Mouse (Mus musculus): ENCODE measurements around the gene Map1a.
A peak's percentile ranks its signal among the peaks of the same experiment; 100 is the strongest.

Gene Map1a

DNA sequence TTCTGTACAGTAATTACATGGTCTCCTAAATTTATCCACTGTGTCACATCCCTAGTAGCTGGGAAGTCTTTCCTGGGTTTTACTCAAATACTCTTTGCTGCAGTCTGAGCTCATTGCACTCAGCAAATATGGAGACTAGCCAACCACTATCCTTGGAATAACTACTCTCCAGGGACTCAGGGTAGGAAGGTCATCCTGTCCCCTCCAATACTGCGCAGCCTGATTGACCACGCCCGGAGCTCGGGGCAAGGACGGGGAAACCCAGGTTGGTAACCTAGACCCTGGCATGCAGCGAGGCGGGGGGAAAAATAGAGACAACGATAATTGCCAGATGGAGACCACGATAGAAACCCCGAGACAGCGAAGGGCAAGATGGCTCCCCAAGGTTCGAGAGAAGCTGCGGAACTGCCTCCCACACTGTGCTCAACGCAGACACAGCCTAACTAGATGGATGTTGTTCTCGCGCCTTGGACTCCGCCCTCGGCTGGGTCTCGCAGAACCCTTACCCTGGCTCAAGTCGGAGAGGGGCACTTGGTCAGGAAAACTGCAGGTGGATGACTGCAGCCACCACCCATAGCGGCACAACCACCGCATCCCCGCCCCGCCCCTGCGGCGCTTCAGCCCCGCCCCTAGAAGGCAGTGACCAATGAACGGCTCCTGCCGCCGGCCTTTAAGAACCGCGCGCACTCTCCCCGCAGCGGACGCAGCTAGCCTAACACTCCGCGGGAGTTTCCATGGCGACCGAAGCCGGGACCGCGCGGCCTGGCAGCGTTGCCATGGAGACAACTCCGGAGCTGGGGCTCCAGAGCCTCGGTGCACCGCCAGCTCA, at the start of gene Map1a:
Gene Map1a (plus strand): TSS at position 700 of the 829 bp plus-strand sequence.
- DNase-seq (ENCODE audit: low read depth, low spot score), result peak; percentile 91

- no peak for DNase-seq (ENCODE audit: low read depth, low spot score)
Observed at GRCm38 (mm10) chr2:121244099-121244498, 45.3 kb upstream of the Map1a start.

- no peak for DNase-seq (ENCODE audit: low read depth, low spot score)
Observed at GRCm38 (mm10) chr2:121249758-121250157, 39.6 kb upstream of the Map1a start.

DNA sequence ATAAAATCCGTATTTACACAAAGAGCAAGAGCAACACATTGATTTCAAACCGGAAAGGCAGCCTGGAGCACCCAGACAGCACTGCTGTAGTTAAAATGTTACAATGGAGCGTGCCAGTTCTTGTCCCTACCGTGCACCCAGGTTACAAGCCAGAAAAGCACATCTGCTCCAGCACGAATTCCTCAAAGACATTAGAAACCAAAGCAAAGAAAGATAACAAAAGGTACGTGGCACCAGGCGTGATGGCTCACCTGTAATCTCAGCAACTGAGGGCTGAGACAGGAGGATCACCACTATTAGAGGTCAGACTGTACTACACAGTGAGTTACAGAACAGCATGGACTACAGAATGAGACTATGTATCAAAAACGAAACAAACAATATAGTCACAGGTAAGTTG, 21.0 kb upstream of the Map1a start:
- no peak for DNase-seq (ENCODE audit: low read depth, low spot score)

GRCm38 (mm10) chr2:121270521-121271235, 18.7 kb upstream of the Map1a start:
- DNase-seq (ENCODE audit: low read depth, low spot score), result peak; percentile 27

- DNase-seq (ENCODE audit: low read depth, low spot score), result peak; percentile 97
Observed at GRCm38 (mm10) chr2:121271236-121271927, 18.0 kb upstream of the Map1a start, which contains the start of gene Trp53bp1. Trp53bp1 (minus strand) TSS chr2:121271407.

GRCm38 (mm10) chr2:121271928-121272516, 17.4 kb upstream of the Map1a start:
- peak; percentile 48 for DNase-seq (ENCODE audit: low read depth, low spot score)

- no peak for DNase-seq (ENCODE audit: low read depth, low spot score)
Observed at GRCm38 (mm10) chr2:121287850-121288249, 1.6 kb upstream of the Map1a start.

DNA sequence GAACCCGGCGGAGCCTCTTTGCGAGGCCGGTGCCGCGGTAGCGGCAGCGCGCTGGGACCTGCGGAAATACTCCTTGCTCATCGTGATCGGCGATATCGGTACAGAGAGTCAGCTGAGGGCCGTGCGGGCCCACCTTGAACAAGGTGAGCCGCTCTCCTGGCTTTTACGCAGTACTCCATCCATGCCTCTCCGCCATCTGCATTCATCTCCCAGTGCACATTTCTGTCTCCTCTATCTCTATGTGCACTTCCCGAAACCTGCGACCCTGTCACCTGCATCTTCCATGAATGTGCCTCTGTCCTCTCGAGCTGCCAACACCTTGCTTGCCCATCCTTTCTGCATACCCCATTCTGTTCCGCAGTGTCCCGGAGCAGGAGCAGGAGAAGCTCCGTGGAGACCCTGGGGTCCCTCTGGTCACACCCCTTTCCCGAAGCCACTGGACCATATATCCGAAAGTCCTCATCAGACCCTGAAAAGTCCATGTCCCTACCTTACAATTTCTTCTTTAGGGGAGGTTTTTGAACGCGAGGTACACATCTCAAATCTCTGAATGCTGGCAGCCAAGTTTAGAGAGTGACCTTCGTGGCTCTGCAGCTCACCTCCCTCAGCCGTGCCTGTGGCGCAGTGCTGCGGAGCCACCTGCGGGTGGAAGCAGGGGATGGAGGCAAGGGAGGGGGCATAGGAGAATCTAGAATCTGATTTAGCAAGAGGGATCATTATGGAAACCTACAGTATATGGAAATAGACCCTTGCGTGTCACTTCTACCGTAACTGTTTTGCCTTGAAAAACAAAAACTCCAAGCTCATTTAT, 535 bp downstream of the Map1a start:
- DNase-seq (ENCODE audit: low read depth, low spot score), result no peak

DNA sequence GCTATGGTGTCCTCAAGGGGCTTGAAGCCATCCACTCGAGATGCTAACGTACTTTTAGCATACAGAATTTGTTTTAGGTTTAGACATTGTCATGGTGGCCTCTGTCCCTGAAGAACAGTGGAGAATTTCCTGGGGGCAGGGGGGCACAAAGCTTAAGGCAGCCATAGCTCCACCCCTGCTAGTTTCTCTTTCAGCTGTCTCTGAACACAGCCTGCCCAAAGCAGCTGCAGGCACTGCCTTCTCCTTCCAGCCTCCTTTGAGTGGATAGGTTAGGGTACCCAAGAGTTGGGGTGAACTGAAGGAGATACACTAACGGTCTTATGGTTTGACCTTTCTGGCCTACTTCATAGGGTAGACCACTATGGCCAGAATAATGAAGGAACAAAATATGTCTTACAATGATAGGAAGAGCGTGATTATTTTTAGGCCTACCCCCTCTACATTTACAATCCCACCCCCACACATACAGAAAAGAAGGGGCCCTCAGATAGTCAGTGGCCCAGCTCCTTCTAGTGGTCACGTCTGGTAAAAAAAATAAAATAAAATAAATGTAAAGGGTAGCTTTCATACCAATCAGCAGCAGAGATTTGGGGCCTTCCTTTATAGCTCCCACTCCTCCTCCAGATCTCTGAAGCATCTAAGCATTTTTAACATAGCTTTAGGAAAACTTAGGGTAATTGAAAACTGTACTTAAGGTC, 3.1 kb downstream of the Map1a start:
- no peak for DNase-seq (ENCODE audit: low read depth, low spot score)

DNA sequence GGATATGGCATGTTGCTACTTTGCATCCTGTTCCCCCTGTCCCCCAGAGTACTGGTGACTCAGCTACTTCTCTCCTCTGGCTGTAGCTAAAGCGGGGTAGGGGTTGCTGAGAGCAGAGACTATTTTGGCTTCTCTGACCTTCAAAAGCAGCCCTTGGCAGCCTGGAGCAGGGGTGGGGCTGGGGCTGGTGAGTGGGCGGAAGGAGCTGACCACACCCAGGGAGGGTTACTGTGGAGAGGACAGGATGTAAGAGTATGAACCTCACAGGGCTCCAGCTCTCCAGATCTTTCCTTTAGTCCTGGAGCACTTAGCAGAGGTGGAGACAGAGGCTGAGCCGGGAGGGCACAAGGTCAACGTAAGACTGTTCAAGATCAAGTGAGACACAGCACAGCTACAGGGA, 4.8 kb downstream of the Map1a start:
- DNase-seq (ENCODE audit: low read depth, low spot score), result peak; percentile 86

DNA sequence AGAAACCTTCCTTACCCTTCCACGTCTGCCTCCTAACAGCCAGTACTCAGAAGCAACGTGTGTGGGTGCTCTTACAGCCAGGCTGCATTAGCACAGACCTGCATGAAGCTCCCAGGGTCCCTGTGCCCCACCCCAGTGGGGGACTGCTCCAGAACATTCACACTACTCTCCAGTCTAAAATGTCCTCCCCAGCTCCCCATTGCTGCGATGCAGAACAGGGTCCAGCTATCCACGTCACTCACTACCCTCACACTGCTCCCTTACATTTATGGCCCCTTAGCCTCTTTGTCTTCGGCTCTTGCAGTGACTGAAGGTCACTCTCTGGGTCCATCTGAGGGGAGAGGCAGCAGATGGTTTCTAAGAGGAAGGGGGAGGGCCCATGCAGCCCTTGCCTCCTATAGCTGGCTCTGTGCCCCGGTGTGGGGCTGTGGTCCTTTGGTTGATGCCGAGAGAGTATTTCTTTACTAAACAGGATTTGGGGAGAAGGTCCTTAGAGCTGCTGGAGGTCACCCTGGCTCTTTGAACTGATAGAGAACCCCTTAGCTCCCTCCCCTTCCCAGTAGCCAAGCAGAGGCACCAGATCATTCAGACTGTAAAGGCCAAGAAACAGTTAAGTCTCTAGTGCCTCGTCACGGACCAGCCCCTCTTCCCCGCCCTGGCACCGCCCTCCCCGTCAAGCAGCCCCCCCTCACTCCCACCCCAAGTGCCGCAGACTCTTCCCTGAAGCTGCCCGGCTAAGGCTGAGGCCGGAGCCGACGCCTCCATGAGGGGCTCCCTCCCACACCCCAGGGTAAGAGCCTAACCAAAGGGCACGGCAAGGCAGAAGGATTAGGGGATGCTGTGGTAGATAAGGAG, 5.6 kb downstream of the Map1a start:
- peak; percentile 74 for DNase-seq (ENCODE audit: low read depth, low spot score)

DNA sequence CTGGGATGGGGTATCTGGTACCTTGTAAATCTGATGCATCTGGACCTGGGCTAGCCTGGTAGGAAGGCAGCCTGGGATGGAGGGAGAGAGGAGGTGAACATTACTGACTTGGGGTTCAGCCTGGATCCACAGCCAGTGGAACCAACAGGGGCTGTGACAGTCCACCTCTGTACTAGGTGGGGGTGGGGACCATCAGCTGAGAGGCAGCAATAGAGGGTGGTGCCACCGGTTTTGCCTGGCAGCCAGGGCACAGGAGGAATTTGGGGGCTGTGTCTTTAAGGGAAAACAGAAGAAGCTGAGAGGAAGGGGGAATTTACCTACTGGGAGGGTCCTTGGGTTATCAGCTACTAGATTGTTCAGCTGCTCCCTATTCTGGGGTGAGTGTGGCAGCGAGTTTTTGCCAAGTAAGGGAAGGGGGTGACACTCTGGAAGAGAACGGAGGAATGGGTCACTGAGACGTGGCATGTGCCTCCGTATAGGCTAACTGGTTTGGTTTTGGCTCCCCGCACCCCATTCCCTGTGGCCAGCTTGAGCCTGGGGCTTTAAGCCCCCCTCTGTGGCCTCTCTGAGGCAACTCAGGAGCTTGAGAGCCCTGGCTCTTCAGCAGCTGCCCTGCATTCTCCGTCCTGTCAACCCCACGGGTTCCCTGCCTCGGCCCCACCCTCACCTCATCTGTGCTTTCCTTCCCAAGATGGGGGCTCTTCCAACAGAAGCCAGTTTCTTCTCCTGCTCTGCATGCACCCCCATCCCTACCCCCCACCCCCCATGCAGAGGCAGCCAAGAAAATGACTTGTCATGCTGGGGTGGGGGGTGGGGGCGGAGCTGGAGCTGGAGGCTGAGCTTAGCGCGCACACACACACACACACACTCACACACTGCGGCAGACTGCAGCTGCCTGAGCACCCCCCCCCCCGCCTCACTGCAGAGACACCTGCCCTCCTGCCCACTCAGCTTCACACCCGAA, 6.5 kb downstream of the Map1a start:
- DNase-seq (ENCODE audit: low read depth, low spot score), result peak; percentile 57

DNA sequence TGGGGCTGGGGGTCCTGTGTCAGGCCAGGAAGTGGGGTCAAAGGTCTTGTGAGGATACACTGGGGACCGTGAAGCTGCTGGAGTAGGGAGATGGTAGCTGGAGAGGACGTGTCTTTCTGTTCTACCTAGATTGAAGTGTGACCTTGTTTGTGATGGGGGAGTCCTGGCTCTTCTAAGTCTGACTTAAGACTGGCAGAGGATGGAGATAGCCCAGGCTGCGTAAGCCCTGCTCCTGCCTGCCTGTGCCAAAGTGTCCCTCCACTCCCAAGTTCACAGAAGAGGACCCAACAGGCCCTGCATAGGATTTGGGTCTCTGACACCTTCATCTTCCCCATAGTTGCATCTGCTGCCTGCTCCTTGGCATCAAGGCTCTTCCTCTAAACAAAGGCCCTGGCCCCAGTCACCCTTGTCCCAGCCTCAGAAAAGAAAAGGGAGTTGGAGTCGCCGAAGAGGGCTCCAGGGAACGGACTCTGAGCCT, 7.4 kb downstream of the Map1a start:
- no peak for DNase-seq (ENCODE audit: low read depth, low spot score)

GRCm38 (mm10) chr2:121297701-121298100, 8.3 kb downstream of the Map1a start:
- DNase-seq (ENCODE audit: low read depth, low spot score), result no peak

DNA sequence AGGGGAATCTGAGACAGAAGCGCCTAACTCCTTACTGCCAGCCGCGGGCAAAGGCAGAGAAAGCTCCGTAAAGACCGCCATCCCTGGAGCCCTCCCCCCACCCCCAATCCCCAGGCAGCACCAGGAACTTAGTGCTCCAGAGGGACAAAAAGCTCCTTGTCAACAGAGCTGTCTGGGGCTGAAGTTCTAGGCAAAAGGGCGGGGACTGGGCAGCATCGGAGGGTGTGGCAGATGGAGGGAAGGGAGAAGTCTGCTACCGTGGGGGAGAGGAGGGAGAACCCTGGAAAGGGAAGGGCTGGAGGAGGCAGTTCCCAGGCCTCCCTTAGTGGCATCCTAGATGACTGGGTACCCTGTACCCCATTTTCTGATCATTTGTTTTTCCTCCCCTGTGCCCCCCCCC, 8.7 kb downstream of the Map1a start:
- no peak for DNase-seq (ENCODE audit: low read depth, low spot score)

- DNase-seq (ENCODE audit: low read depth, low spot score), result no peak
Observed at GRCm38 (mm10) chr2:121299471-121299870, 10.1 kb downstream of the Map1a start.

- no peak for DNase-seq (ENCODE audit: low read depth, low spot score)
Observed at GRCm38 (mm10) chr2:121300036-121300435, 10.6 kb downstream of the Map1a start.

Data from 3T3-L1 (cell line).